Mouse (Mus musculus): ENCODE data around the gene Hmcn1. TPM values are rescaled to one million over a fixed set of nuclear protein-coding genes. Genes with fewer than 3 reads are reported as not detected.

Hmcn1 gene
- total and polyA plus RNA-seq, 3 experiments: not detected

GRCm38 (mm10) chr1:150909642-150910041, 83.6 kb downstream of the Hmcn1 start:
- no peaks in the 10 kb centered on the region; a peak in 4 of 4 replicates for H3K27me3 ChIP-seq (ENCODE audit: control insufficient read depth in 1 of 2, insufficient read depth in 2 of 2, low read length in 2 of 2)
- no peak for TF ChIP-seq CHD1 (IDR thresholded peaks at IDR 0.05; ENCODE audit: low read depth, low read length)
- no peak for TF ChIP-seq GABPA (IDR thresholded peaks at IDR 0.05; ENCODE audit: low read depth, low read length)
- no peak for TF ChIP-seq HCFC1 (IDR thresholded peaks at IDR 0.05; ENCODE audit: low read depth, low read length)
- TF ChIP-seq MAX (IDR thresholded peaks at IDR 0.05; ENCODE audit: low read length): no peak
- no peak for TF ChIP-seq ZKSCAN1 (IDR thresholded peaks at IDR 0.05; ENCODE audit: low read depth, low read length)
- TF ChIP-seq MYB (IDR thresholded peaks at IDR 0.05; ENCODE audit: low read depth, low read length): no peak
- H3K79me2 ChIP-seq (ENCODE audit: control insufficient read depth, insufficient read depth, low read length, poor library complexity): no peaks in the 10 kb centered on the region
- H3K4me3 ChIP-seq (ENCODE audit: control insufficient read depth in 1 of 2, insufficient read depth in 1 of 2, low read depth in 2 of 2, low read length in 2 of 2): no peak overlapping the region
- H3K27ac ChIP-seq (ENCODE audit: control insufficient read depth, low read depth, low read length): no peak overlapping the region
- no peaks in the 10 kb centered on the region for H3K4me1 ChIP-seq (ENCODE audit: control insufficient read depth in 1 of 2, insufficient read depth in 2 of 2, low read length in 2 of 2)
- no peaks in the 10 kb centered on the region for H3K36me3 ChIP-seq (ENCODE audit: control insufficient read depth in 1 of 2, insufficient read depth in 2 of 2, low read length in 2 of 2)
- no peak for DNase-seq (ENCODE audit: low read depth, low spot score)
- H3K9me3 ChIP-seq (replicated peaks; ENCODE audit: insufficient read depth, low read length): no peaks in the 10 kb centered on the region
- H3K9ac ChIP-seq (ENCODE audit: control insufficient read depth, low read depth, low read length, poor library complexity, severe bottlenecking): no peak overlapping the region

GRCm38 (mm10) chr1:150893677-150894188, 99.5 kb downstream of the Hmcn1 start:
- H3K4me1 ChIP-seq (ENCODE audit: control insufficient read depth in 1 of 2, insufficient read depth in 2 of 2, low read length in 2 of 2): no peaks in the 10 kb centered on the region
- no peaks in the 10 kb centered on the region for H3K27me3 ChIP-seq (ENCODE audit: control insufficient read depth in 1 of 2, insufficient read depth in 2 of 2, low read length in 2 of 2)
- TF ChIP-seq ZKSCAN1 (IDR thresholded peaks at IDR 0.05; ENCODE audit: low read depth, low read length) (no peak), NELFE (IDR thresholded peaks at IDR 0.05; ENCODE audit: low read depth, low read length) (no peak), ELF1 (IDR thresholded peaks at IDR 0.05; ENCODE audit: low read depth, low read length) (no peak), MAFK (IDR thresholded peaks at IDR 0.05; ENCODE audit: borderline replicate concordance, low read depth, low read length) (no peak), POLR2AphosphoS5 (IDR thresholded peaks at IDR 0.05; ENCODE audit: borderline replicate concordance, low read depth, low read length) (no peak), POLR2A (IDR thresholded peaks at IDR 0.05; ENCODE audit: control insufficient read depth in 1 of 2, insufficient read depth in 1 of 2, low read depth in 1 of 2, low read length in 2 of 2, poor library complexity in 1 of 2) (no peak), RCOR1 (IDR thresholded peaks at IDR 0.05; ENCODE audit: low read depth, low read length) (no peak), MAX (IDR thresholded peaks at IDR 0.05; ENCODE audit: low read length) (no peak), SMC3 (IDR thresholded peaks at IDR 0.05; ENCODE audit: low read depth, low read length) (no peak), ETS1 (IDR thresholded peaks at IDR 0.05; ENCODE audit: low read depth, low read length) (no peak), TBP (IDR thresholded peaks at IDR 0.05; ENCODE audit: low read depth, low read length) (no peak)

DNA sequence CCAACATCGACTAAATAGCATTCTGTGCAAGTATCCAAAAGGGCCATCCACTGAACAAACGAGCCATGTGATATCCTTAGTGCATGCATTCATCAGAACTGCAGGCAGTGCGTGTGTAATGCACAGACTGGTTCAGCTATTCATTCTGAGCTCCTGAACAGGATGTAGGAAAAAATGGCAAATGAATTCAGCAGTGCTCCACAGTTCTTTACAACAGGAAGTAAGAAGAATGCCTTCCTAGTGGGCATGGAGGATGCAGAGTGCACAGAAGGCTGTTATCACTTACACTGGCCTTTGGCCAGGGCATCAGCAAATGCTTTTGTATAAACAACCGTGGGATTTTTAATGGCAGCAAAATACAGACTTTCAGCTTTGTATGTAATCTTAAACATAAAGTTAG, 103.2 kb downstream of the Hmcn1 start:
- H3K27ac ChIP-seq (ENCODE audit: control insufficient read depth, low read depth, low read length): no peak overlapping the region
- no peaks in the 10 kb centered on the region for H3K27me3 ChIP-seq (ENCODE audit: control insufficient read depth in 1 of 2, insufficient read depth in 2 of 2, low read length in 2 of 2)
- no peak overlapping the region for H3K9ac ChIP-seq (ENCODE audit: control insufficient read depth, low read depth, low read length, poor library complexity, severe bottlenecking)
- no peaks in the 10 kb centered on the region for H3K4me1 ChIP-seq (ENCODE audit: control insufficient read depth in 1 of 2, insufficient read depth in 2 of 2, low read length in 2 of 2)
- no peaks in the 10 kb centered on the region for H3K36me3 ChIP-seq (ENCODE audit: control insufficient read depth in 1 of 2, insufficient read depth in 2 of 2, low read length in 2 of 2)
- no peaks in the 10 kb centered on the region for H3K9me3 ChIP-seq (replicated peaks; ENCODE audit: insufficient read depth, low read length)
- H3K4me3 ChIP-seq (ENCODE audit: control insufficient read depth in 1 of 2, insufficient read depth in 1 of 2, low read depth in 2 of 2, low read length in 2 of 2): no peak overlapping the region
- no peak for DNase-seq (ENCODE audit: low read depth, low spot score)
- no peaks in the 10 kb centered on the region for H3K79me2 ChIP-seq (ENCODE audit: control insufficient read depth, insufficient read depth, low read length, poor library complexity)
- TF ChIP-seq EP300 (IDR thresholded peaks at IDR 0.05; ENCODE audit: low read depth in 1 of 2, low read length in 2 of 2): no peak
- no peak for TF ChIP-seq NELFE (IDR thresholded peaks at IDR 0.05; ENCODE audit: low read depth, low read length)
- no peak for TF ChIP-seq RCOR1 (IDR thresholded peaks at IDR 0.05; ENCODE audit: low read depth, low read length)
- no peak for TF ChIP-seq TCF12 (IDR thresholded peaks at IDR 0.05; ENCODE audit: low read depth, low read length)
- no peak for TF ChIP-seq POLR2AphosphoS2 (IDR thresholded peaks at IDR 0.05; ENCODE audit: low read length)
- TF ChIP-seq MXI1 (IDR thresholded peaks at IDR 0.05; ENCODE audit: low read depth, low read length): no peak
- TF ChIP-seq MEF2A (IDR thresholded peaks at IDR 0.05; ENCODE audit: extremely low read depth, insufficient replicate concordance, low read depth, low read length, poor library complexity, severe bottlenecking): no peak
- no peak for TF ChIP-seq CHD2 (IDR thresholded peaks at IDR 0.05; ENCODE audit: low read length)
- no peak for TF ChIP-seq RAD21 (IDR thresholded peaks at IDR 0.05; ENCODE audit: low read depth, low read length)
- TF ChIP-seq USF2 (IDR thresholded peaks at IDR 0.05; ENCODE audit: borderline replicate concordance in 1 of 2, insufficient read depth in 1 of 2, low read depth in 1 of 2, low read length in 2 of 2): no peak
- no peak for TF ChIP-seq SIN3A (IDR thresholded peaks at IDR 0.05; ENCODE audit: low read length)
- no peak for TF ChIP-seq ZNF384 (IDR thresholded peaks at IDR 0.05; ENCODE audit: low read depth, low read length)
- no peak for TF ChIP-seq MYB (IDR thresholded peaks at IDR 0.05; ENCODE audit: low read depth, low read length)
- TF ChIP-seq CHD1 (IDR thresholded peaks at IDR 0.05; ENCODE audit: low read depth, low read length): no peak
- no peak for TF ChIP-seq KAT2A (conservative IDR thresholded peaks at IDR 0.05; ENCODE audit: low read depth, low read length)
- TF ChIP-seq POLR2A (IDR thresholded peaks at IDR 0.05; ENCODE audit: control insufficient read depth in 1 of 2, insufficient read depth in 1 of 2, low read depth in 1 of 2, low read length in 2 of 2, poor library complexity in 1 of 2): no peak

More at GRCm38 (mm10) chr1:150893677-150894188, 99.5 kb downstream of the Hmcn1 start:
- H3K27ac ChIP-seq (ENCODE audit: control insufficient read depth, low read depth, low read length): no peak overlapping the region
- no peaks in the 10 kb centered on the region for H3K9me3 ChIP-seq (replicated peaks; ENCODE audit: insufficient read depth, low read length)
- no peak overlapping the region for H3K4me3 ChIP-seq (ENCODE audit: control insufficient read depth in 1 of 2, insufficient read depth in 1 of 2, low read depth in 2 of 2, low read length in 2 of 2)
- H3K36me3 ChIP-seq (ENCODE audit: control insufficient read depth in 1 of 2, insufficient read depth in 2 of 2, low read length in 2 of 2): no peaks in the 10 kb centered on the region
- no peak overlapping the region for H3K9ac ChIP-seq (ENCODE audit: control insufficient read depth, low read depth, low read length, poor library complexity, severe bottlenecking)
- DNase-seq (ENCODE audit: low read depth, low spot score): no peak
- H3K79me2 ChIP-seq (ENCODE audit: control insufficient read depth, insufficient read depth, low read length, poor library complexity): no peaks in the 10 kb centered on the region
